Mouse (Mus musculus) CH12.LX (cell line): Measurements from ENCODE around the gene Cic.
"Not testable (repeated sequence)": the region's sequence is repeated elsewhere in the genome, so short reads cannot be mapped to it uniquely, and the experiment has no call there.

Source experiments
- CHD2 ChIP-seq: IDR thresholded peaks from 2 replicates; pipeline ENCODE4 v1.6.1; 2011; ENCODE audit warnings: low read length, improper control_type of control experiment
- CTCF ChIP-seq, 2 experiments: IDR thresholded peaks in 1 of 2; conservative IDR thresholded peaks in 1 of 2; 2 replicates each; pipeline ENCODE4 v1.5.1; 2011 to 2012; ENCODE audit warnings: low read depth in 2 of 2, low read length in 2 of 2, improper control_type of control experiment in 1 of 2, inconsistent platforms in 1 of 2, mild to moderate bottlenecking in 1 of 2, moderate library complexity in 1 of 2
- EP300 ChIP-seq: IDR thresholded peaks from 2 replicates; pipeline ENCODE4 v1.6.1; 2011; ENCODE audit warnings: low read length, improper control_type of control experiment
- JUN ChIP-seq: IDR thresholded peaks from 2 replicates; pipeline ENCODE4 v1.6.1; 2011; ENCODE audit warnings: low read depth, mild to moderate bottlenecking, low read length, improper control_type of control experiment, moderate library complexity; ENCODE audit not compliant: insufficient read depth
- MXI1 ChIP-seq: IDR thresholded peaks from 2 replicates; pipeline ENCODE4 v1.6.1; 2011; ENCODE audit warnings: mild to moderate bottlenecking, low read depth, low read length, improper control_type of control experiment
- PAX5 ChIP-seq: IDR thresholded peaks from 2 replicates; pipeline ENCODE4 v1.6.1; 2012; ENCODE audit warnings: low read length, inconsistent platforms, mixed read lengths
- ZNF384 ChIP-seq: IDR thresholded peaks from 2 replicates; pipeline ENCODE4 v1.6.1; 2012; ENCODE audit warnings: low read depth, low read length, improper control_type of control experiment, inconsistent platforms

DNA sequence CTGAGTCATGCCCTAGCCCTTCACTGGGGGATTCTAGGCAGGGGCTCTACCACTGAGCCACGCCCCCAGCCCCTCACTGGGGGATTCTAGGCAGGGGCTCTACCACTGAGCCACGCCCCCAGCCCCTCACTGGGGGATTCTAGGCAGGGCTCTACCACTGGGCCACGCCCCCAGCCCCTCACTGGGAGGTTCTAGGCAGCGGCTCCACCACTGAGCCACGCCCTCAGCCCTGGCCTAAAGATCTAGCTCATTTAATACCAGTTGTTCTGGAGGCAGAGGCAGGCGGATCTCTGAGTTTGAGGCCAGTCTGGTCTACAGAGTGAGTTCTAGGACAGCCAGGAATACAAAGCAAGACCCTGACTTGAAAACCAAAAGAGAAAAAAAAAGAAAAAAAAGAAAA is 57.9 kb downstream of the Cic start:
- not testable (repeated sequence) for TF ChIP-seq PAX5; CTCF (conservative IDR thresholded peaks at IDR 0.05 in 1 of 2, IDR thresholded peaks at IDR 0.05 in 1 of 2; ENCODE audit: low read depth in 2 of 2, low read length in 2 of 2); ZNF384; CHD2; JUN; EP300; MXI1
